Mouse (Mus musculus): ENCODE data around the gene Pam16. TPM values are rescaled to one million over a fixed set of nuclear protein-coding genes. Genes with fewer than 3 reads are reported as not detected.
A peak's percentile ranks its signal among the peaks of the same experiment; 100 is the strongest.
"Not testable (repeated sequence)": the region's sequence is repeated elsewhere in the genome, so short reads cannot be mapped to it uniquely, and the experiment has no call there.

Pam16 gene
- polyA plus RNA-seq, 3 experiments from 2014 or later = 17.3 to 41.9 (median 31.7) TPM

- no peak for ATAC-seq
Measured at GRCm38 (mm10) chr16:4587516-4588210, 37.1 kb downstream of the Pam16 start.

GRCm38 (mm10) chr16:4586531-4587123 is 38.2 kb downstream of the Pam16 start:
- ATAC-seq = peak; percentile 88

DNA sequence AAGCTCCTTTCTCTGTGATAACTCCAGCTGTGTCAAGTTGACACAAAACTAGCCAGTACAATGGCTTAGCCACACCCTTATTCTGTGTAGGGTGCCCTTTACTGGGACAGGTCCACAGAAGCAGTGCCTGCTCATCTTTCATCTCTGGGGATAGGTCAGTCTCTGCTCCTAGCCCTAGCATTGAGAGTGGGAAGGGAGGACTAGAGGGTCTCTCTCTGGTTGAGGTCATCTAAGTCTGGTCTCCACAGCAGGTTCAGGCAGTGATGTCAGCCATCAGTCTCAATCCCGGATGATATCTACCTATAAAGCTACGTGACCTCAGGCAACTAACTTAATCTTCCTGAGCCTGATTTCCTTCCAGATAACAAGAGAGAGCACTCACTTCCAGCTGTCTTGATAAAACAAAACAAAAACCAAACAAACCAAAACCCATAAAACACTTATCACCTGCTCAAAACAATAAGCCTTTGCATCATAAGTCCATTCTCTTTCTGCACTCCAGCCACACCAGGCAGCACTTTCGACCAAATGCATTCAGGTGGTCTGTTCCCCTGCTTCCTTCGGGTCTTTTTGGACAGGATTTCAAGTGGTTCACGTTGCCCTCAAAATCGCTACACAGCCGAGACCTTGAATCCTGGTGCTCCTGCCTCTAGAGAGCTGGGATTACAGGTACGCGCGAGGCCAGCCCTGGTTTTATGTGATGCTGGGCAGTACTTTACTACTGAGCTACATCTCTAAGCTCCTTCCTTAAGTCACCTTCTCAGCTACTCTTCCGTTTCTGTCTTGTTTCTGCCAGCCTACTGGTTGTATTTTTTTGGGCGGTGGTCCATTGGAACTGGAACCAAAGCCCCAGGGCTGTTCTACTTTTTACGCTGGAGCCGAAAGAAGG is 38.9 kb downstream of the Pam16 start:
- peak; percentile 10 for ATAC-seq

GRCm38 (mm10) chr16:4584438-4584837 is 40.4 kb downstream of the Pam16 start:
- no peak for ATAC-seq

GRCm38 (mm10) chr16:4583807-4584206 is 41.0 kb downstream of the Pam16 start:
- peak; percentile 53 for ATAC-seq

GRCm38 (mm10) chr16:4581179-4581578 is 43.6 kb downstream of the Pam16 start:
- ATAC-seq = not testable (repeated sequence)

- no peak for ATAC-seq
Measured at GRCm38 (mm10) chr16:4578630-4579029, 46.2 kb downstream of the Pam16 start.

DNA sequence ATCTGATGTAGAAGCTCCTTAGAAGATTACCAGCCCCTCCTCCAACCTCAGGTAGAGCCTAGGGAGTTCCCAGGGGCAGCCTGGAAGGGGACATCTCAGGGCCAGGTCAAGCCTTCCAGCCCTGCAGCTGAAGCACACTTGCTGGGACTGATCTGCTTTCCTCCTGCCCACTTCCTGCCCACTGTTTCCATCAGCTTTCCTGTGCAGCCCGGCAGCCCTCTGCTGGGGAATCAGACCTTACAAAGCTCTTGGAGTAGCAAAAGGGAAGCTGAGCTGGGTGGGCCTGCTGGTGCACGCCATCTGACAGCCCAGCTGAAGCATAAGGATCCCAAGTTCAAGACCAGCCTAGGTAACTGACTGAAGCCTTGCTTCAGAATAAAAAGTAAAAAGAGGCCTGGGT is 47.9 kb downstream of the Pam16 start:
- ATAC-seq = peak; percentile 78

- no peak for ATAC-seq
Measured at GRCm38 (mm10) chr16:4576038-4576437, 48.8 kb downstream of the Pam16 start.

- no peak for ATAC-seq
Measured at GRCm38 (mm10) chr16:4570737-4571136, 54.1 kb downstream of the Pam16 start.

GRCm38 (mm10) chr16:4567912-4568311 is 56.9 kb downstream of the Pam16 start:
- peak; percentile 72 for ATAC-seq

Other genes with a start within 250 kb of the Pam16 start
- gene Adcy9, start 204.5 kb downstream of the Pam16 start, polyA plus RNA-seq (2017; shearing (Covaris generic)) = under 1 TPM in 2 of 3 experiments, not detected in 1; 0.12 to 0.49 TPM
- under 1 TPM in 2 of 3 experiments, not detected in 1; 0.12 to 0.73 TPM for gene Srl, start 83.2 kb downstream of the Pam16 start, polyA plus RNA-seq (2017; shearing (Covaris generic))
- 1 to 10 TPM; 3.1 to 5.8 (median 4.2) TPM for gene Tfap4, start 65.1 kb downstream of the Pam16 start, polyA plus RNA-seq (2017; shearing (Covaris generic))
- under 1 TPM; 0.15 to 0.36 (median 0.16) TPM for gene Glis2, start 30.3 kb downstream of the Pam16 start, polyA plus RNA-seq (2017; shearing (Covaris generic))
- 1 to 10 TPM in 1 of 3 experiments, under 1 TPM in 2; 0.78 to 1.6 (median 0.84) TPM for gene Vasn, start 15.0 kb upstream of the Pam16 start, polyA plus RNA-seq (2017; shearing (Covaris generic))
- 10 to 100 TPM; 21.1 to 28.7 (median 25.3) TPM for gene Dnaja3, start 15.0 kb upstream of the Pam16 start, polyA plus RNA-seq (2017; shearing (Covaris generic))
- gene Coro7, start 54.8 kb upstream of the Pam16 start, polyA plus RNA-seq (2017; shearing (Covaris generic)) = 100 to 1,000 TPM in 2 of 3 experiments, 10 to 100 TPM in 1; 94.9 to 137 (median 111) TPM
- 10 to 100 TPM; 10.0 to 36.5 (median 16.6) TPM for gene Nmral1, start 94.4 kb upstream of the Pam16 start, polyA plus RNA-seq (2017; shearing (Covaris generic))
- gene Hmox2, start 101.4 kb upstream of the Pam16 start, polyA plus RNA-seq (2017; shearing (Covaris generic)) = 100 to 1,000 TPM in 2 of 3 experiments, 10 to 100 TPM in 1; 97.9 to 114 (median 103) TPM
- 10 to 100 TPM; 15.0 to 43.1 (median 36.6) TPM for gene Cdip1, start 165.3 kb upstream of the Pam16 start, polyA plus RNA-seq (2017; shearing (Covaris generic))
- 1 to 10 TPM in 2 of 3 experiments, under 1 TPM in 1; 0.79 to 2.9 (median 1.3) TPM for gene 4930562C15Rik, start 210.4 kb upstream of the Pam16 start, polyA plus RNA-seq (2017; shearing (Covaris generic))

Measured in inflammation-experienced regulatory T-cells, adult 6 months (primary cell).